Mouse (Mus musculus) embryonic facial prominence, embryonic 14.5 days (tissue): ENCODE measurements at regions not wholly inside any gene's neighbourhood (a gene's known extent, or its start where the extent isn't known, plus 50 kb on each side); places are given as distances from the start of the nearest gene placed in this dataset.
A peak's percentile ranks its signal among the peaks of the same experiment; 100 is the strongest.

Experiments
- ATAC-seq: fragments of 200-750 bp; cut with Nextera tagmentation; 2 replicates; pipeline ENCODE4 v1.8.0; 2017; ENCODE audit warnings: low read depth, moderate number of reproducible peaks, moderate TSS enrichment
- DNase-seq: peaks from one replicate; pipeline ENCODE4 v3.0.0-alpha.2; 2015; ENCODE audit warnings: low spot score
- H3K27ac ChIP-seq: fragments of 300-500 bp; sonication (generic); replicated peaks from 2 replicates; pipeline ENCODE4 v1.5.1; 2014; ENCODE audit warnings: low read depth, mild to moderate bottlenecking, low read length, moderate library complexity
- H3K27me3 ChIP-seq: fragments of 300-500 bp; sonication (generic); replicated peaks from 2 replicates; pipeline ENCODE4 v1.6.1; 2014; ENCODE audit warnings: low read length; ENCODE audit not compliant: control insufficient read depth, insufficient read depth
- H3K36me3 ChIP-seq: fragments of 300-500 bp; sonication (generic); 2 replicates; pipeline ENCODE4 v1.6.1; 2014; ENCODE audit warnings: low read length, mixed read lengths; ENCODE audit not compliant: control insufficient read depth, insufficient read depth
- H3K4me1 ChIP-seq: fragments of 300-500 bp; sonication (generic); 2 replicates; pipeline ENCODE4 v1.6.1; 2014; ENCODE audit warnings: antibody characterized with exemption, low read length; ENCODE audit not compliant: control insufficient read depth, insufficient read depth
- H3K4me2 ChIP-seq: fragments of 300-500 bp; sonication (generic); 2 replicates; pipeline ENCODE4 v1.6.1; 2014; ENCODE audit warnings: low read depth, mild to moderate bottlenecking, low read length, moderate library complexity, mixed read lengths
- H3K4me3 ChIP-seq: fragments of 300-500 bp; sonication (generic); 2 replicates; pipeline ENCODE4 v1.5.1; 2014; ENCODE audit warnings: low read depth, mild to moderate bottlenecking, low read length
- H3K9ac ChIP-seq: fragments of 300-500 bp; sonication (generic); 2 replicates; pipeline ENCODE4 v1.6.1; 2014; ENCODE audit warnings: low read depth, mild to moderate bottlenecking, low read length, moderate library complexity, mixed read lengths
- H3K9me3 ChIP-seq: fragments of 300-500 bp; sonication (generic); 2 replicates; pipeline ENCODE4 v1.6.1; 2016; ENCODE audit warnings: low read length; ENCODE audit not compliant: control insufficient read depth
- WGBS: fragments of 180-500 bp; shearing (Covaris S2); extraction: QIAGEN DNeasy Blood & Tissue Kit; methylation state at CpG from one replicate; pipeline ENCODE4 v1.1.7; 2014; 5-methylcytosine and 5-hydroxymethylcytosine counted together

- Histone ChIP-seq H3K4me3 (no peak overlapping the region), H3K36me3 (no peaks in the 10 kb centered on the region), H3K27me3 (no peaks in the 10 kb centered on the region), H3K27ac (no peak overlapping the region), H3K9ac (no peak overlapping the region), H3K9me3 (no peaks in the 10 kb centered on the region), H3K4me1 (no peaks in the 10 kb centered on the region), H3K4me2 (no peak overlapping the region)
- WGBS = 68% methylated on average over 10 of the region's 10 CpGs
- no peak for DNase-seq
- no peak for ATAC-seq
These were observed 215.4 kb upstream of the Pkdcc start for GRCm38 (mm10) chr17:82999710-83000109.

- Histone ChIP-seq H3K27me3 (no peaks in the 10 kb centered on the region), H3K4me1 (no peaks in the 10 kb centered on the region), H3K4me3 (no peak overlapping the region), H3K36me3 (no peaks in the 10 kb centered on the region), H3K4me2 (no peak overlapping the region), H3K9ac (no peak overlapping the region), H3K27ac (no peak overlapping the region), H3K9me3 (no peaks in the 10 kb centered on the region)
- DNase-seq (no peak), ATAC-seq (no peak)
- WGBS = 53% methylated on average over 8 of the region's 8 CpGs
These were observed 214.7 kb upstream of the Pkdcc start for GRCm38 (mm10) chr17:83000411-83000810.

DNA sequence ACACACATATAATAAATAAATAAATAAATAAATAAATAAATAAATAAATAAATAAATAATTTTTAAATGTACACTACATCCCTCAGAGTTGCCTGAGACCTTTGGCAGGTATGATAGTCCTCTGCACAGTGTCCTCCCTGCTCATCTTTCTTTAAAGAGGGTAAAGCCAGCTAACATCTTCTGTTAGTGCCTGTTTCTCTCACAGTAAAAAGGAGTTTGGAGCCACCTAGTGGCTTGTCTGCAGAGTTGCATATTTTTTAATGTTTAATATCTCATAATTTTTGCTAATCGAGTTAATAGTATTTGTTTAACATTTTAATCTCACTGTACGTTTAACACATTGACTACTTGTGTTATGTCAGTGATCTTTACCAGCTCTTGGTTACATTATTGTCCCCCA, 213.5 kb upstream of the Pkdcc start:
- H3K27me3 ChIP-seq = no peaks in the 10 kb centered on the region
- DNase-seq (peak; percentile 49), ATAC-seq (no peak)
- H3K36me3 ChIP-seq = no peaks in the 10 kb centered on the region
- H3K4me2 ChIP-seq = no peak overlapping the region
- no peaks in the 10 kb centered on the region for H3K9me3 ChIP-seq
- WGBS = 6% methylated on average over 2 of the region's 2 CpGs
- H3K9ac ChIP-seq = no peak overlapping the region
- H3K4me3 ChIP-seq = no peak overlapping the region
- H3K4me1 ChIP-seq = no peaks in the 10 kb centered on the region
- H3K27ac ChIP-seq = no peak overlapping the region

GRCm38 (mm10) chr17:83010845-83011244, 204.2 kb upstream of the Pkdcc start:
- Histone ChIP-seq H3K27me3 (no peaks in the 10 kb centered on the region), H3K27ac (no peak overlapping the region), H3K4me1 (no peaks in the 10 kb centered on the region), H3K4me3 (no peak overlapping the region), H3K4me2 (no peak overlapping the region), H3K9me3 (no peaks in the 10 kb centered on the region), H3K36me3 (no peaks in the 10 kb centered on the region), H3K9ac (no peak overlapping the region)
- 89% methylated on average over 1 of the region's 1 CpGs for WGBS
- DNase-seq = peak; percentile 63
- no peak for ATAC-seq

DNA sequence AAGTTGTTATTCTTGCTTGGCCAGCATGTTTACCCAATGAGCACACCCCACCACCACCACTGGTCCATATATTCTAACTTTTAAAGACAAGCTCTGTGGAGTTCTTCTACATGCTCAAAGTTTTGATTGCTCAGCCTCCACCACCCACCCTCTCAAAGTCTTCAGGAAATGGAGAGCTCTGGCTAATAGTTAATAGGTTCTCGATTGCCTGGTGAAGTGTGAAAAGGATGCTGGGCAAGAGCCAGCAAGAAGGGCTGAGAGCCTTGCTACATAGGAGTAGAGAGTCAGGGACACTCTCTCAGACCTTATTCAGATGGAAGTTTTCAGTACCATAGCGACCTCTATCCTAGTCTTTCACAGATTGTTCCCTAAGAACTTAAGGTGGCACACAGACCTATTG, 199.4 kb upstream of the Pkdcc start:
- Histone ChIP-seq H3K36me3 (no peaks in the 10 kb centered on the region), H3K9me3 (no peaks in the 10 kb centered on the region), H3K27me3 (no peaks in the 10 kb centered on the region), H3K9ac (no peak overlapping the region), H3K4me3 (no peak overlapping the region), H3K4me1 (peaks cover 4% of the 10 kb centered on the region; the same call in 1 of the 2 replicates), H3K4me2 (no peak overlapping the region), H3K27ac (no peak overlapping the region)
- ATAC-seq (no peak), DNase-seq (no peak)
- WGBS = 57% methylated on average over 2 of the region's 2 CpGs

DNA sequence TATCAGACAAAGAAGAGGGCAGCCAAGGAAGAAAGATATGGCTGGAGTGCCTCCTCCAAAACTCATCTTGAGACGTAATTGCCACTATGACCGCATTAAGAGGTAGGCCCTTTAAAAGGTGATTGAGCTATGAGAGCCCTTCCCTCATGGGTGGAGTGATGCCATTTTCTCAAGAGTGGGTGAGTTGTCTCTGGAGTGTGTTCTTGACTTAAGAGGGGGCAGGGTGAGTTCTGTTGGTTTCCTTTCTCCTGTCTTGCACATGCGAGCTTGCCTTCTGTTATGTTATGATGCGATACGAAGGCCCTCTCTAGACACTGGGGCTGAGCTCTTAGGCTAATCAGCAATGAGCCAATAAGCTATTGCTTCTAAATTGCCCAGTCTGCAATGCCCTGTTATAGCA, 198.2 kb upstream of the Pkdcc start:
- Histone ChIP-seq H3K9me3 (no peaks in the 10 kb centered on the region), H3K27ac (no peak overlapping the region), H3K36me3 (no peaks in the 10 kb centered on the region), H3K4me3 (no peak overlapping the region), H3K9ac (no peak overlapping the region), H3K4me1 (peaks cover 4% of the 10 kb centered on the region; the same call in 1 of the 2 replicates), H3K27me3 (no peaks in the 10 kb centered on the region), H3K4me2 (no peak overlapping the region)
- WGBS = 98% methylated on average over 5 of the region's 5 CpGs
- no peak for DNase-seq
- ATAC-seq = no peak

DNA sequence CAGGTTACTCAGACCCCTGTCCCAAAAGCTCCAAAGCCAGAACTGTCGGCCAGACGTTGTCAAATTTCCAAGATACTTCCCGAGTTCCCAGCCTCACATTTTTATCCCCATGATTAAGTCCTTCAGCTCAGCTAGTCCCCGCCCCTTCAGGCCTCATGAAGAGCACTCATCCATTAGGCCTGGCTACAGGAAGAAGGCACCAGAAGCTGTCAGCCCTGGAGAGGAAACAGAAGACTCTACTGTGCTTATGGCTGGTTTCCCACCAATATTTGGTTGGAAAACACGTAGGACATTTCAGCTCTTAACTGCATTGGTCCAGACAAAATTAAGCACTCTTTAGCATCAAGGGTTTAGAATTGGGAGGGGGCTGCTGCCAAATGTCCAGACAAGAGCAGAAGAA, 195.8 kb upstream of the Pkdcc start:
- no peak for ATAC-seq
- no peak overlapping the region for H3K4me3 ChIP-seq
- H3K4me2 ChIP-seq = no peak overlapping the region
- no peak overlapping the region for H3K27ac ChIP-seq
- WGBS = 54% methylated on average over 5 of the region's 5 CpGs
- peaks cover 4% of the 10 kb centered on the region; the same call in 1 of the 2 replicates for H3K4me1 ChIP-seq
- DNase-seq = no peak
- H3K9ac ChIP-seq = no peak overlapping the region
- H3K36me3 ChIP-seq = no peaks in the 10 kb centered on the region
- no peaks in the 10 kb centered on the region for H3K27me3 ChIP-seq
- H3K9me3 ChIP-seq = no peaks in the 10 kb centered on the region

GRCm38 (mm10) chr17:83020576-83020975, 194.5 kb upstream of the Pkdcc start:
- H3K27ac ChIP-seq = no peak overlapping the region
- H3K4me1 ChIP-seq = peaks cover 4% of the 10 kb centered on the region; the same call in 1 of the 2 replicates
- WGBS = 52% methylated on average over 10 of the region's 10 CpGs
- ATAC-seq = peak; percentile 55; the same call in 1 of the 2 replicates
- H3K9me3 ChIP-seq = no peaks in the 10 kb centered on the region
- no peaks in the 10 kb centered on the region for H3K27me3 ChIP-seq
- H3K4me3 ChIP-seq = no peak overlapping the region
- H3K4me2 ChIP-seq = no peak overlapping the region; the same call in 1 of the 2 replicates
- no peaks in the 10 kb centered on the region for H3K36me3 ChIP-seq
- peak; percentile 90 for DNase-seq
- no peak overlapping the region for H3K9ac ChIP-seq

- WGBS = 2% methylated on average over 5 of the region's 5 CpGs
- Histone ChIP-seq H3K9ac (no peak overlapping the region), H3K27me3 (no peaks in the 10 kb centered on the region), H3K4me3 (no peak overlapping the region), H3K9me3 (0 out of 2 replicates have a peak, but pooled peaks cover 8% of the 10 kb centered on the region), H3K36me3 (no peaks in the 10 kb centered on the region), H3K27ac (no peak overlapping the region), H3K4me1 (no peaks in the 10 kb centered on the region), H3K4me2 (no peak overlapping the region)
- ATAC-seq (peak; percentile 48; the same call in 1 of the 2 replicates), DNase-seq (peak; percentile 91)
These were observed 189.7 kb upstream of the Pkdcc start for GRCm38 (mm10) chr17:83025340-83025816.
